Comparison of ENCODE assay signal across 8 mouse cellular contexts in the genomic region with DNA sequence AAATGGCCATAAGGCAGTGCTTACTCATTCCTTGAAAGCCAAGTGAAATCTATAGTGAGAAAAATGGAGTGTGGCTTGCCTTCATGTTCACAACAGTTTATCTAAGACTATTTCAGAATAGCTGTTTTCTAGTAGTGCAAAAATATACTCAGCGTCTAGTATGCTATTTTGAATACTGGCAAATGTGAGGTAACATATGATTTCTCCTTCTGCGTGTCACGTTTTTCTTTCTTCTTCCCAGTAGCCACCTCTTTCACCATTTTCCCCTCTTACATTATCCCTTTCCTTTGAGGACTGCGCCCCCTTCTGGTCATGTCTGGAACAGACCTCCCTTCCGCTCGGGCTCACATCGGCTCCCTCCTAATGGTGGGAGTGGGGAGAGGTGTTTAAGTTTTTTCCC. TPM values are rescaled to one million over a fixed set of nuclear protein-coding genes. Genes with fewer than 3 reads are reported as not detected.
DNase-seq lines count a peak whose midpoint lies in the region; ATAC-seq and TF ChIP-seq lines count a peak whose summit lies in the region.

No protein-coding gene starts in this region.

- TF ChIP-seq CTCF in cortical plate, adult 2 months (IDR thresholded peaks at IDR 0.05; ENCODE audit: extremely low read depth, insufficient read depth, low read length), result peak; percentile 95

- H3K27me3 ChIP-seq in limb, embryonic 14.5 days (ENCODE audit: control insufficient read depth, insufficient read depth, low read length), result no peaks in the 10 kb centered on the region

- no peak overlapping the region for H3K27ac ChIP-seq in cortical plate, adult 2 months (ENCODE audit: insufficient read depth, low read length)
- no peak overlapping the region for H3K27ac ChIP-seq in limb, embryonic 14.5 days (replicated peaks; ENCODE audit: low read depth, low read length)

- DNase-seq in 3134 (ENCODE audit: extremely low read depth, insufficient read length, low spot score), result peak; percentile 52
- peak; percentile 81 to 96 for DNase-seq in adrenal gland, adult (ENCODE audit: inconsistent age in 2 of 2, low spot score in 1 of 2)
- DNase-seq in gastrocnemius, postnatal 14 days, result peak; percentile 79
- peak; percentile 84 for DNase-seq in kidney, adult 9 months
- peak; percentile 53 for DNase-seq in limb, embryonic 14.5 days (ENCODE audit: low spot score)
- peak; percentile 92 for DNase-seq in naive thymus-derived CD4-positive, alpha-beta T cell, adult 2 months (ENCODE audit: low read depth)
- peak; percentile 67 to 78 for DNase-seq in spleen, postnatal 36 days (ENCODE audit: low spot score in 2 of 2)

- 17% methylated on average over 7 of the region's 7 CpGs for WGBS in limb, embryonic 14.5 days

- no peak for TF ChIP-seq POLR2A in cortical plate, adult 2 months (IDR thresholded peaks at IDR 0.05; ENCODE audit: extremely low read depth, insufficient read depth, low read length)
- no peak for TF ChIP-seq POLR2A in limb, embryonic 14.5 days (IDR thresholded peaks at IDR 0.05; ENCODE audit: borderline replicate concordance, extremely low read depth, insufficient read depth, insufficient read length)

- peak overlapping the region; percentile 71 for H3K4me3 ChIP-seq in cortical plate, adult 2 months (ENCODE audit: insufficient read depth, low read length)
- H3K4me3 ChIP-seq in limb, embryonic 14.5 days (replicated peaks; ENCODE audit: low read length), result no peak overlapping the region

- no peak overlapping the region for H3K4me2 ChIP-seq in limb, embryonic 14.5 days (replicated peaks; ENCODE audit: low read depth, low read length, severe bottlenecking)

- H3K36me3 ChIP-seq in limb, embryonic 14.5 days (ENCODE audit: control insufficient read depth, insufficient read depth, low read length), result peaks cover 55% of the 10 kb centered on the region

- peak; percentile 72; the same call in 1 of the 2 replicates for ATAC-seq in limb, embryonic 14.5 days (ENCODE audit: low FRiP score, low read depth)

- intact Hi-C loops in gastrocnemius, postnatal 14 days (cut with DNase I; ENCODE audit: low total_unique reads), result loop anchor here (5.0 kb wide), 1 partner anchor 218 kb away; no protein-coding TSS in a partner anchor

- H3K9me3 ChIP-seq in limb, embryonic 14.5 days (ENCODE audit: control insufficient read depth, low read length), result peaks cover 17% of the 10 kb centered on the region

- no peak overlapping the region for H3K9ac ChIP-seq in limb, embryonic 14.5 days (ENCODE audit: low read depth, low read length, severe bottlenecking)

- H3K4me1 ChIP-seq in cortical plate, adult 2 months (ENCODE audit: control insufficient read depth, insufficient read depth, low read length), result 0 out of 2 replicates have a peak, but pooled peaks cover 1% of the 10 kb centered on the region
- no peaks in the 10 kb centered on the region for H3K4me1 ChIP-seq in limb, embryonic 14.5 days (ENCODE audit: control insufficient read depth, insufficient read depth, low read length)

RNA-seq across cellular contexts. Expression of gene Mcmbp, which starts 50.2 kb away (rescaled TPM):
- 14.2 and 15.6 TPM in 2 replicates for polyA plus RNA-seq in cortical plate, adult 2 months (2012; rRNA removed)
- total RNA-seq in gastrocnemius, postnatal 14 days (2021), result 10 to 100 TPM; 16.3 to 18.5 TPM
- 45.2 and 51.1 TPM in 2 replicates for polyA plus RNA-seq in limb, embryonic 14.5 days (2012; rRNA removed)
- polyA plus RNA-seq in limb, embryonic 14.5 days (2014; fragmentation: Nextera tagmentation; extraction: Ambion mirVana), result 62.4 and 70.5 TPM in 2 replicates

RNA-seq across cellular contexts. Expression of gene Sec23ip, which starts 54.7 kb away (rescaled TPM):
- 18.2 and 18.4 TPM in 2 replicates for polyA plus RNA-seq in cortical plate, adult 2 months (2012; rRNA removed)
- total RNA-seq in gastrocnemius, postnatal 14 days (2021), result 10 to 100 TPM; 17.4 to 22.6 TPM
- 31.7 and 33.6 TPM in 2 replicates for polyA plus RNA-seq in limb, embryonic 14.5 days (2012; rRNA removed)
- 37.0 and 37.8 TPM in 2 replicates for polyA plus RNA-seq in limb, embryonic 14.5 days (2014; fragmentation: Nextera tagmentation; extraction: Ambion mirVana)
